Mouse (Mus musculus) testis, adult 2 months (tissue): ENCODE measurements around the gene Txndc15. TPM values are rescaled to one million over a fixed set of nuclear protein-coding genes. Genes with fewer than 3 reads are reported as not detected.
"Not testable (repeated sequence)": the region's sequence is repeated elsewhere in the genome, so short reads cannot be mapped to it uniquely, and the experiment has no call there.

Source experiments
- H3K27ac ChIP-seq: fragments of 200-500 bp; 2 replicates; pipeline ENCODE4 v1.5.1; 2012; ENCODE audit warnings: low read depth, low read length; ENCODE audit not compliant: control insufficient read depth, insufficient read depth
- H3K27me3 ChIP-seq: fragments of 200-500 bp; 2 replicates; pipeline ENCODE4 v1.6.1; 2012; ENCODE audit warnings: mild to moderate bottlenecking, low read length, moderate library complexity; ENCODE audit not compliant: control insufficient read depth, insufficient read depth
- H3K36me3 ChIP-seq: fragments of 200-500 bp; 2 replicates; pipeline ENCODE4 v1.6.1; 2012; ENCODE audit warnings: mild to moderate bottlenecking, low read length; ENCODE audit not compliant: control insufficient read depth, insufficient read depth
- H3K4me1 ChIP-seq: fragments of 200-500 bp; 2 replicates; pipeline ENCODE4 v1.6.1; 2012; ENCODE audit warnings: low read length; ENCODE audit not compliant: control insufficient read depth, insufficient read depth
- H3K4me3 ChIP-seq: fragments of 200-500 bp; 2 replicates; pipeline ENCODE4 v1.5.1; 2012; ENCODE audit warnings: low read depth, mild to moderate bottlenecking, low read length, moderate library complexity, mixed read lengths; ENCODE audit not compliant: control insufficient read depth
- CTCF ChIP-seq: fragments of 200-500 bp; IDR thresholded peaks from 2 replicates; pipeline ENCODE4 v1.5.1; 2012; ENCODE audit warnings: low read depth, mild to moderate bottlenecking, inconsistent platforms, low read length, moderate library complexity; ENCODE audit not compliant: control insufficient read depth, insufficient read depth, insufficient replicate concordance
- POLR2A ChIP-seq: fragments of 200-500 bp; IDR thresholded peaks from 2 replicates; pipeline ENCODE4 v1.6.1; 2012; ENCODE audit warnings: low read depth, mild to moderate bottlenecking, inconsistent platforms, low read length, moderate library complexity; ENCODE audit not compliant: control insufficient read depth
- polyA plus RNA-seq: library from polyadenylated mRNA; depleted of rRNA; stranded (reverse); fragments of >200 nt; gene quantifications from 2 replicates; pipeline ENCODE4 v1.2.3, GENCODE M21; 2012

Gene Txndc15
- polyA plus RNA-seq, 1 experiment: 7.8 TPM

- peak overlapping the region; percentile 19 for H3K27ac ChIP-seq
- no peak for TF ChIP-seq POLR2A
- TF ChIP-seq CTCF: no peak
- H3K4me3 ChIP-seq: peak overlapping the region; percentile 14; the same call in 1 of the 2 replicates
- peaks cover 3% of the 10 kb centered on the region for H3K4me1 ChIP-seq
- no peaks in the 10 kb centered on the region for H3K36me3 ChIP-seq
- H3K27me3 ChIP-seq: no peaks in the 10 kb centered on the region
Observed at GRCm38 (mm10) chr13:55687927-55688602, 26.4 kb upstream of the Txndc15 start.

GRCm38 (mm10) chr13:55692535-55693242, 21.8 kb upstream of the Txndc15 start, which contains the start of gene B230219D22Rik:
Gene B230219D22Rik, plus strand, starts transcription at chr13:55693124.
- Histone ChIP-seq H3K4me1 (peaks cover 4% of the 10 kb centered on the region; the same call in 1 of the 2 replicates), H3K27me3 (no peaks in the 10 kb centered on the region), H3K4me3 (peak within 1 kb of the TSS; percentile 94), H3K36me3 (no peaks in the 10 kb centered on the region), H3K27ac (peak within 1 kb of the TSS; percentile 90)
- TF ChIP-seq CTCF (no peak), POLR2A (peak; percentile 94)

DNA sequence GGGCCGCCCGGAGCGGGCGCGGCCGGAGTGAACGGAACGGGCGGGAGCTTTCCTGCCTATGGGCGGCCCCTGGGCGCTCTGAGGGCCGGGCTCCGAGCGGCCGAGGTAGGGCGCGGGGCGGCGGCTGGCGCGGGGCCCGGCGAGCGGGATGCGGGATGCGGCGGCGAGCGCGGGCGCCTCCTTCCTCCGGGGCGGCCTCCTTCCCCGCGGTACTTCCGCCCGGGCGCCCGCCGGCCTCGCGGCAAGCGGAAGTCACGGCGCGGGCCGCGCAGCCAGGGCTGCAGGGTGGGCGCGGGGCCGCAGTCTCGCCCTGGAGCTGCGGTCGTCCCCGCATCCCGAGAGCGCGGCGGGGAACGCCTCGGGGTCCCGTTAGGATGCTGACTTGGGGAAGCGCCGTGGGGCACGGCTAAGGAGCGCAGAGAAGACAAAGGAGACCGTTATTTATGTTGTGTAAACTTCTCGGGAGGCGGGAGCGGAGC, 21.2 kb upstream of the Txndc15 start:
- Histone ChIP-seq H3K36me3 (no peaks in the 10 kb centered on the region), H3K27ac (peak overlapping the region; percentile 90), H3K27me3 (no peaks in the 10 kb centered on the region), H3K4me1 (peaks cover 4% of the 10 kb centered on the region; the same call in 1 of the 2 replicates), H3K4me3 (peak overlapping the region; percentile 94)
- TF ChIP-seq CTCF: no peak
- no peak for TF ChIP-seq POLR2A

DNA sequence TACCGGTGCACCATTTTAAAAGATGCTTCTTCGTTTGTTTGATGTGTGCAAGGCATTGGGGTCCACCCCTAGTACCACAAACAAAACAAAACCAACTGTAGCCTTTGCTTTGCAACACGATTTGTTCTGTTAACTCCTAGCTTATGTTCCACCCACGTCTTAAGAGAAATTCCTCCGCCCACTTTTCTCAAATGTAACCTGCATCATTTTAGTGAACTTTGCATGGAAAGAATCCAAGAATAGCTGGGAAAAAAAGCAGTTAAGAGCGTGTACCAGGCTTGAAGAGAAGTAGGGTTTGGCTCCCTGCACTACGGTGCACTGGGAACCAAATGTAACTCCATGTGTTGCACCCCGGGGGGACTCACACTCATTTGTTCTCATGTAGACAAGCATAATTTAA, 20.3 kb upstream of the Txndc15 start:
- Histone ChIP-seq H3K36me3 (no peaks in the 10 kb centered on the region), H3K27me3 (no peaks in the 10 kb centered on the region), H3K4me1 (peaks cover 4% of the 10 kb centered on the region; the same call in 1 of the 2 replicates), H3K4me3 (peak overlapping the region; percentile 28; the same call in 1 of the 2 replicates), H3K27ac (peak overlapping the region; percentile 10; the same call in 1 of the 2 replicates)
- TF ChIP-seq CTCF: no peak
- no peak for TF ChIP-seq POLR2A

DNA sequence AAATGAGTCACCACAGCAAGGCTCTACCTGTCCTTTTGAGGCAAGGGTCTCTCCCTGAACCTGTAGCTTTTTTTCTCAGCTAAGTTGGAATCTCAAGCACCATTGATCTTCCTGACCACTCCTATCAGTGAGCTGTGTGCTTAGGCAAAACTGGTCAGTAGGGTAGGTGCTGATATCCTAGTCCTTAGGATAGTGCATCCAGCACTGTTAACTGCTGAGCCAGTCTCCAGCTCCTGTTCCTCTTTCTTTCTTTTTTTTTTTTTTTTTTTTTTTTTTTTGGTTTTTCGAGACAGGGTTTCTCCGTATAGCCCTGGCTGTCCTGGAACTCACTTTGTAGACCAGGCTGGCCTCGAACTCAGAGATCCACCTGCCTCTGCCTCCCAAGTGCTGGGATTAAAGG, 18.5 kb upstream of the Txndc15 start:
- not testable (repeated sequence) for H3K36me3 ChIP-seq, H3K27me3 ChIP-seq, H3K27ac ChIP-seq, H3K4me3 ChIP-seq, H3K4me1 ChIP-seq

GRCm38 (mm10) chr13:55704301-55704700, 10.1 kb upstream of the Txndc15 start:
- Histone ChIP-seq H3K4me1 (no peaks in the 10 kb centered on the region), H3K36me3 (peaks cover 2% of the 10 kb centered on the region), H3K27ac (no peak overlapping the region), H3K4me3 (no peak overlapping the region), H3K27me3 (no peaks in the 10 kb centered on the region)
- TF ChIP-seq CTCF: no peak
- no peak for TF ChIP-seq POLR2A

DNA sequence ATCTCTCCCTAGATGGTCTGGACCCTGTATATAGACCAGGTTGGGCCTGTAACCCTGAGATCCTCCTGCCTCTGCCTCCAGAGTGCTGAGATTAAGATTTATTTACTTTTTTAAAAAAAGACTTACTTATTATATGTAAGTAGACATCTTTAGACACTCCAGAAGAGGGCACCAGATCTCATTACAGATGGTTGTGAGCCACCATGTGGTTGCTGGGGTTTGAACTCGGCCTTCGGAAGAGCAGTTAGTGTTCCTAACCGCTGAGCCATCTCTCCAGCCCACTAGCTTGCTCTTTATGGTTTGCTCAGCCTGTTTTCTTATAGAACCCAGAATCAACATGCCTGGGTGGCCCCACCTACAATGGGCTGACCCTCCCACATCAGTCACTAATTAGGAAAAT, 1.6 kb upstream of the Txndc15 start:
- no peaks in the 10 kb centered on the region for H3K27me3 ChIP-seq
- no peaks in the 10 kb centered on the region for H3K36me3 ChIP-seq
- peaks cover 9% of the 10 kb centered on the region for H3K4me1 ChIP-seq
- TF ChIP-seq POLR2A (no peak), CTCF (no peak)
- no peak overlapping the region for H3K27ac ChIP-seq
- H3K4me3 ChIP-seq: no peak overlapping the region

GRCm38 (mm10) chr13:55715167-55715512, 690 bp downstream of the Txndc15 start:
- H3K27ac ChIP-seq: peak overlapping the region; percentile 89

More at GRCm38 (mm10) chr13:55715167-55715512, 690 bp downstream of the Txndc15 start:
- H3K27me3 ChIP-seq: no peaks in the 10 kb centered on the region
- H3K4me3 ChIP-seq: peak overlapping the region; percentile 92
- H3K36me3 ChIP-seq: no peaks in the 10 kb centered on the region
- peaks cover 9% of the 10 kb centered on the region for H3K4me1 ChIP-seq
- no peak for TF ChIP-seq CTCF
- TF ChIP-seq POLR2A: no peak
